Mouse (Mus musculus): ENCODE data around the gene Dclk1. TPM values are rescaled to one million over a fixed set of nuclear protein-coding genes. Genes with fewer than 3 reads are reported as not detected.

Dclk1 gene
- polyA plus RNA-seq, 1 experiment from 2014 or later: 0.01 TPM

DNA sequence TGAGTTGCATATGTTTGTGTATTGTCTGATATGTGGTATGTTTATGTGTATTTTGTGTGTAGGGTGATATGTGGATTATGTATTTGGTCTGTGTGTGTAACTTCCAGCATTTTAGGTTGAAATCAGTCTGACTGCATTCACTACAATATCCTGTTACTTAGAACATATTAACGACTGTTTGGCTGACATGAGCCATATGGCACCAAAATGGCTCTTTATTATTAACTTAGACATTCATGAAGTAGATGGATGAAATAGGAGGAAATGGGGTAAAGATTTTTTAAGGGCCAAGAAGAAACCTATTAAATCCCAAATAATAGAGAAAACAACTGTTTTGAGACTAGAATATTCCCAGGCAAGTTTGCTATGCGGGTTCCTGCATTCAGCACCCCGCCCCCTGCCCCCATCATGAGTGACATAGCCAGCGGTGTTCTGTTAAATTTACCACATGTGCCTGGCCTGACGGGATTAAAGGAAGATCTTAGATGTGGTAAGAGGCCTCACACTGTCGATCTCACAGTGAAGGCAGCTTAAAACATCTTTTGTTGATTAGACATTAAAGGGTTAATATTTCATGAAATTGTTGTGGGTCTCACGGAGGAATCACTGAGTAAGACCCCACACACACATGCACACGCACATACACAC is 178.4 kb downstream of the Dclk1 start:
- H3K79me2 ChIP-seq (ENCODE audit: inconsistent target): no peaks in the 10 kb centered on the region
- no peaks in the 10 kb centered on the region for H3K36me3 ChIP-seq (ENCODE audit: inconsistent target)
- 70% methylated on average over 8 of the region's 8 CpGs for WGBS (ENCODE audit: missing documents)
- H3K27ac ChIP-seq: no peak overlapping the region
- H3K4me3 ChIP-seq (ENCODE audit: inconsistent target): no peak overlapping the region

DNA sequence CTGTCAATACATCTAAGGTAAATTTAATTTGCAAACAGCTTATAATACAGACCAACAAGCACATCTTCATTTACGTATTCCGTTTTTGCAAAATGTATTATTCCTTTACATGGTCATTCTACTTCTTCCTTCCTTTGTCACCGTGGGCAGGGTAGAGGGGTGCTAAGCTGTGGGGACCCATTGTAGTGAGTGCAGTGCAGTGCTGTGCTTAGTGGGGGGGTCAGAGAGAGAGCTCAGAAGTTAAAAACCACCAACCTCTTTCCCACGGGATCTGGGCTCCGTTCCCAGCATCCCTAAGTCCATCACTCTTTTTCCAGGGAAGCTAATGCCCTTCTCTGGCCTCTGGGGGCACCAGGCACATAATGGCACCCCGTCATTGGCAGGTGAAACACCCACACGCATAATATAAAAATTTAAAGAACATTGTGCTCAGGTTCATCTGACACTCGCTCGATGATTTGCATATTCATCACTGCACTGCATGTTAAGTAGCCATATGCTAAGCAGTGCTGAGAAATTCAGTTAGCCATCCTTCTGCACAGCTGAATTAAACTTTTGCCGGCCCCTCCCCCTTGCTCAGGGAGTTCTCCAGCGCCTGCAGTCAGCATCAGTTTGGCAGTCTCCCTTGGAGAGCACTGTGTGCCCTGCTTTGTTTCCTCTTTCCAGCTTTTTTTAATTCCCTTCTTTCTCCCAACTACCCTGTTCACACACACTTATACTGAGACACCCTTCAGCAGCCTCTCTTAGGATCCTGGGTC is 181.7 kb downstream of the Dclk1 start:
- no peaks in the 10 kb centered on the region for H3K79me2 ChIP-seq (ENCODE audit: inconsistent target)
- WGBS (ENCODE audit: missing documents): 48% methylated on average over 11 of the region's 11 CpGs
- no peaks in the 10 kb centered on the region for H3K36me3 ChIP-seq (ENCODE audit: inconsistent target)
- no peak overlapping the region for H3K27ac ChIP-seq
- no peak overlapping the region for H3K4me3 ChIP-seq (ENCODE audit: inconsistent target)

DNA sequence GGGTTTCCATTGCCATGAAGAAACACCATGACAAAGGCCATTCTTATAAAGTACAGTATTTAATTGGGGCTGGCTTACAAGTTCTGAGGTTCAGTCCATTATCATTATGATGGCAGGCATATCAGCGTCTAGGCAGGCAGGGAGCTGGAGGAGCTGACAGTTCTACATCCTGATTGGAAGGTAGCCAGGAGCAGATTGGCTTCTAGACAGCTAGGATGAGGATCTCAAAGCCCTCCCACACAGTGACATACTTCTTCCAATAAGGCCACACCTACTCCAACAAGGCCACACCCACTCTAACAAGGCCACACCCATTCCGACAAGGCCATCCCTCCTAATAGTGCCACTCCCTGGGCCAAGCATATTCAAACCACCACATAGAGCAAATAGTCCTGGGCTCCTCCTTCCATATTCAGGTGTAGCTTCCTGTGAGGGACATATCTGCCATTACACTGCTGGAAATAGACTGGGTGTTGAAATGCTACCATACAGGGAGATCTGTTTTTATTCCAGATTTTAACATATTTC is 187.9 kb downstream of the Dclk1 start:
- Histone ChIP-seq H3K27ac (no peak overlapping the region), H3K79me2 (ENCODE audit: inconsistent target) (no peaks in the 10 kb centered on the region), H3K36me3 (ENCODE audit: inconsistent target) (no peaks in the 10 kb centered on the region), H3K4me3 (ENCODE audit: inconsistent target) (no peak overlapping the region)
- 85% methylated on average over 2 of the region's 2 CpGs for WGBS (ENCODE audit: missing documents)

DNA sequence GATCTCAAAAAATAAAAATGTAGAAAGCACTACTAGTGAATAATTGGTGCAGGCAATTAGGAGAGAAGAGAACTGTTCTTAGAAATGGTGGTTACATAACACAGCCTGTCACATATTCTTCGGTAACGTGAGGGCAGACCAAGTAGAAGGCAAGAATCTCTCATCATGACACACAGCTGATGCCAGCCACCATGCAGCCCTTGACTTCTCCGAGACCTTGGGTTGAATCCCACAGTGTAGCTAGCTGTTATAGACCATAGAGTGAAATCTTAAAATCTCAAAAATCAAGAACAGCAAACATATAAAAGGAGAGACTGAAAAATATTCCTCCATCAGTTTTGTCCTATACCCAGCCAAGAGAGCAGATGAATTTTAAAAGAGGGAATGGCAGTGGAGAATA is 189.1 kb downstream of the Dclk1 start:
- H3K4me3 ChIP-seq (ENCODE audit: inconsistent target): no peak overlapping the region
- no peaks in the 10 kb centered on the region for H3K36me3 ChIP-seq (ENCODE audit: inconsistent target)
- no peaks in the 10 kb centered on the region for H3K79me2 ChIP-seq (ENCODE audit: inconsistent target)
- H3K27ac ChIP-seq: no peak overlapping the region
- 78% methylated on average over 3 of the region's 3 CpGs for WGBS (ENCODE audit: missing documents)

DNA sequence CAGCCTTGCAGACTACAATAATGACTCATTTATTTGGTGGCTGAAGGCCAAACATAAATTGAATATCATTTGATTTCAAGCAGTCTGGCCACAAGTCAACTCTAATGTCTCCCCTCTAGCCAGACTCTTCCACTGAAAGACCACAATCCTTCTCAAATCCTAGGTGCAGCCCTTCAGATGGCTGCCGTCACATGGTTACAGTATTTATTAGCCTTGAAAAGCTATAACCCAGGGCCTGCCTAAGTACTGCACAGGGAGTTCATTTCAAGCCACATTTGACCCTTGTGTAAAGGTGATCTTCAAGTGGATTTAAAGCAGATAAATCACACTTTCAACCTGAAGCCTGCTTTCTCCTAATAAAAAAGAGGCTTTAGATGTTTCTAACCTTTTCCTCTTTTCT is 192.1 kb downstream of the Dclk1 start:
- H3K79me2 ChIP-seq (ENCODE audit: inconsistent target): no peaks in the 10 kb centered on the region
- H3K4me3 ChIP-seq (ENCODE audit: inconsistent target): no peak overlapping the region
- no peaks in the 10 kb centered on the region for H3K36me3 ChIP-seq (ENCODE audit: inconsistent target)
- H3K27ac ChIP-seq: no peak overlapping the region
- 100% methylated on average over 1 of the region's 1 CpGs for WGBS (ENCODE audit: missing documents)

DNA sequence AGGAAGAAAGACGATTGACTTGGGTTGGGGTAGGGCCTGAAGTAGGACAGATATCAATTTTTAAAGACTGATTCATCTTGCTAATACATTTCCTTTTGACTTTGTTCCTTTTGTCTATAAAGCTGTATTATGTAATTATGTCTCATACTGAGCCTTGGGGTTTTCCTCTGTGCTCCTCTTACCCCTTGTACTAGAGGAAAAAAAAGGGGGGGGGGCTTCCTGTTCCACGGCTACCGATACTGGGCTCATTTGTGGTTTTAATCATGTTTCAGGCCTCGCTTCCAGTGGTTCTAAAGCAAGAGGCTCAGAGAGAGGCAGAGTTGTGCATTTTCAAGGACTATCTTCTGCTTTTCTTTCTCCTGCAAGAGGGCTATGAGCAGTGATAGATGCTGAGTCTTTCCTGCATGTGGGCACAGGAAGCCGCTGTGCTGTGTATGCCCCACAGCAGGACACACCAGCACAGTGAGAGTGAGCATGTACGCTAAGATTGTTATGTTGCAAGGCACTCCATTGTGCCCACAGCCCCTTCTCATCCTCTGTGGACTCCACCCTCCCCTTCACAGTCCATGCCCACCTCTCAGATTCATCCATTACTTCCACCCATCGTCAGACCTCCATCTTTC is 196.8 kb downstream of the Dclk1 start:
- 10% methylated on average over 7 of the region's 7 CpGs for WGBS (ENCODE audit: missing documents)
- no peaks in the 10 kb centered on the region for H3K36me3 ChIP-seq (ENCODE audit: inconsistent target)
- no peak overlapping the region for H3K27ac ChIP-seq
- H3K4me3 ChIP-seq (ENCODE audit: inconsistent target): no peak overlapping the region
- no peaks in the 10 kb centered on the region for H3K79me2 ChIP-seq (ENCODE audit: inconsistent target)

DNA sequence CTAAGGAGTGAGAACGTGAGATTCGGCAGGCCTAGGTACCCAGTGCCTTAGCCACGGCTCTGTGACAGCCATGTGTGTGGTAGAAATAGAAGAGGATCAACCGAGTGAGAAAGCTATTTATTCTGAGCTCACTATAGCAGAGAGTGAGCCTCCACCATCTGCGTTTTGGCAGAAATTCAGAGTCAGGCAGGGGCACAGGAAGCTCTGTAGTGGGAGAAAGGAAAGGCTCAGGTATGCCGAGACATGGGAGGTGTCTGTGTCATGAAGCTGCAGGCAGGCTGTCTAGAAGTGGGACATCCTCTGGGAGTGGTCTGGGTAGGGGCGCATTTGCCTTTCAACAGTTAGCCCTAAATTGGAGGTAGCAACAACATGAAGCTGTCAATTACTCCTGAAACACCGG is 198.2 kb downstream of the Dclk1 start:
- no peaks in the 10 kb centered on the region for H3K79me2 ChIP-seq (ENCODE audit: inconsistent target)
- no peaks in the 10 kb centered on the region for H3K36me3 ChIP-seq (ENCODE audit: inconsistent target)
- WGBS (ENCODE audit: missing documents): 48% methylated on average over 8 of the region's 8 CpGs
- H3K4me3 ChIP-seq (ENCODE audit: inconsistent target): no peak overlapping the region
- H3K27ac ChIP-seq: no peak overlapping the region

DNA sequence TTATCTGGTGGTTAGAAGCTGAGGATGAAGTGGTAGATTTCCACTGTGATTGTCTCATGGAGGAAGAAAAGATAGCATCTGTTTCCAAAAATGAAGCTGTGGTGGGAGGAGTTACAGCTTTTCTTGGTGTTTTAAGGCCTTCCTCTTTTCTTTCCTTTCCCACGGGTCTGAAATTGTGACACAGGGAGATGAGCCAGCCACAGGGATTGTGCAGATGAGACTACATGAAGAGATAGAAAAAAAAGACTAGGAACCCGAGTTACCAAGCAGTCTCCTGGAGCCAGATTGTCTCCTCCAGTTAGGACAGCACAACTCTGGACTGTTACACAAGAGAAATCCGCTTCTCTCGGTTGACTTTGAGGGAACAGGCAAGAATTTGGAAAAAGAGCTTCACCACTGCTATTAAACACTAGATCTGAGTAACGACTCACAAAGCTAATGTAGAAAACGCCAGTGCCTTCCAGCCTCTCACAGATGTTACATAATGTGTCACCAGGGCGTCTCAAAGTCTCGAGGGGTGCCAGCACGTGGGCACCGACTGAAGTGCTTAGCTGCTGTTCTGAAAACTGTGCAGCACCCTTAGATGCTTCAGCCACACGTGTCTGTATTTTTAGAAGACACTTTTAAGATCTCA is 200.0 kb downstream of the Dclk1 start:
- H3K4me3 ChIP-seq (ENCODE audit: inconsistent target): no peak overlapping the region

DNA sequence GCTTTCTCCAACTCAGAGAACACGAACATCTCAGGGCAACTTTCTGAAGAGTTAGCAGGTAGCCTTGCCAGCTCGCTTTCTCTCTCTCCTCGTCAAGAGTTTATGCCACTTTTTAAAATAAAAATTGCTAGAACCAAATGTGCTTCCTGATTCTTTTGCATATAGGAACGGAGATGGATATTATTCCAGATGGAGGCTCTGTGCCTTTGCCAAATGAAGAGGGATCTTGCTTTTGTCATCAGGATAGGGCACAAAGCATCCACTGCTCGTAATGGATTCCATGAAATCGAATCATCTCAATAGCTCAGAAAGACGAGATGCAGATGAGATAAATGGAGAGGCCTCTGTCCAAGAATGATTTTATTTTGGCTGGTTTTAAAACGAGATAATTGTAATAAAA is 201.1 kb downstream of the Dclk1 start:
- no peak overlapping the region for H3K27ac ChIP-seq
- H3K36me3 ChIP-seq (ENCODE audit: inconsistent target): no peaks in the 10 kb centered on the region
- no peaks in the 10 kb centered on the region for H3K79me2 ChIP-seq (ENCODE audit: inconsistent target)
- no peak overlapping the region for H3K4me3 ChIP-seq (ENCODE audit: inconsistent target)
- 85% methylated on average over 8 of the region's 8 CpGs for WGBS (ENCODE audit: missing documents)

More for the DNA sequence above, 200.0 kb downstream of the Dclk1 start:
- Histone ChIP-seq H3K36me3 (ENCODE audit: inconsistent target) (no peaks in the 10 kb centered on the region), H3K27ac (no peak overlapping the region), H3K79me2 (ENCODE audit: inconsistent target) (no peaks in the 10 kb centered on the region)
- 66% methylated on average over 11 of the region's 11 CpGs for WGBS (ENCODE audit: missing documents)

DNA sequence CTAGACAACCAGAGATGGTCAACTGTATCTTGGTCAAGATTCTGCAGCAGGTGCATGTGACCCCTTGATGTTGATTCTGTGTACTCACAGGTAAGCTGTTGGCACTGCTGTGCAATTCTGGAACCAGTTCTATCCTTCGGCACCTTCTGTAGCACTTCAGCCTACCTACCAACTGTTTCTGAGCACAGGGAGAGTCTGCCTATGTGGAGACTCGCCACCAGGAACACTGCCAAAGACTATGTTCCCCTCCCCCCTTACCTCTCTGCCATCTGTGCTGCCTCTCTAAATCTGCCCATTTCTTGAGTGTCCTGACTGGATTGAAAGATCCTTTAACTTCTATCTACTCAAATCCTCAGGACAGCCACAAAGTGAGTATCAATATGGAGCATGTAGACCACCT is 201.6 kb downstream of the Dclk1 start:
- H3K27ac ChIP-seq: no peak overlapping the region
- no peaks in the 10 kb centered on the region for H3K79me2 ChIP-seq (ENCODE audit: inconsistent target)
- H3K4me3 ChIP-seq (ENCODE audit: inconsistent target): no peak overlapping the region
- WGBS (ENCODE audit: missing documents): 80% methylated on average over 2 of the region's 2 CpGs
- H3K36me3 ChIP-seq (ENCODE audit: inconsistent target): no peaks in the 10 kb centered on the region

DNA sequence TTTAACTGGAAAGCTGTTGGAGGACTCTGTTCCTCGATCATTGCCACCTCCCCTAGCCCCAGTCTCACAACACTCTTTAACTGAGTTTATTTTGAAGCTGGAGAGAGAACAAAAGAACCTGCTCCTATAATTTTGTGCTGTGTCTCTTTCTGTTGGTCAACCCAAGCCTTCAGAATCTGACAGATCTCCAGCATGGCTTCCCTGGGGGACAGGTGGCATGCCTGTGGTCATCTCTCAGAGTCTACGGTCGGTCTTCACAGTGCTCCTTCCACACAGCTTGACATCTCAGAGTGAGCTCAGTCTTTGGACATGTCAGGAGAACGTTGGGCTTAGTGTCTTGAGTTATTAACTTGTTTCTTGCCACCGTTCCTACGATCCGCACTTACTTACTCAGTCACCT is 204.5 kb downstream of the Dclk1 start:
- 91% methylated on average over 7 of the region's 7 CpGs for WGBS (ENCODE audit: missing documents)

DNA sequence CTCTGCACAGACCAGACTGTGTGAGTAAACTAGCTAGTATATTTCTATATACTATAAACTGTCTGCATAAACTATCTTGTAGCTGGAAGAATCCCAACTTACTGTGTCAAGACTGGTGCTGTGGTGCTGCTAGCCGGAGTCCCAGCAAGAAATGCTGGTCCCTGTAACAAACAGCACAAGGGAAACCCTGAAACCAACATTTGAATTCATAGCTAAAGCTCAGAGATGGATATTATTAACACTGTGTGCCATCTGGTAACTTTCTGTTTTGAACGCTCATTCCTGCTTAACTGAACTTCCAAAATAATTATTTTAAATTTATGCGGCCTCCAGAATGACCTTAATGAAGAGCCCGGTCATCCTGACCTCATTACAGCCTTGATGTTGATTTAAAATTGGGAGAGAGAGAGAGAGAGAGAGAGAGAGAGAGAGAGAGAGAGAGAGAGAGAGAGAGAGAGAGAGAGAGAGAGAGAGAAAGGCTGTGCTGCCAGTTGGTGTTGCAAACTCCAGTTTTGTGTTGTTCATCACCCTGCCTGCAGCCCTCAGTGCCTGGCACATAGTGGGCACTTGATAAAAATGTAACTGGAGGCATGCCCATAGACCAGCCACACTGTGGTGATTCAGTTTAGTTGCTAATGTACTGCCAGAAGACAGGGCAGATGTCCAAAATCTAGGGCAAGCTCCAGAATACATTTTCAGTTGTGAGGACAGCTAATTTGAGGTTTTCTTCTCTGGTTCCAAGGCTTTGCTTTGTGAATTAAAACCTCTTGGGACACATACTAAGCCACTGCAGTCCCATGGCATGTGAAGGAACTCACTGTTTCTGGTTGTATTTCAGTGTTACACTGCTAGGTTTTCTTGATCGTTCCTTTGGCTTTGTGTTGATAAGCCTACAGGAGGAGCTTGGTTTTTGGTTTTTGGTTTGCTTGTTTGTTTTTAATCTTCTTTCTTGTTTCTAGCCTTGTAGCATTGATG is 205.6 kb downstream of the Dclk1 start:
- H3K79me2 ChIP-seq (ENCODE audit: inconsistent target): no peaks in the 10 kb centered on the region
- 89% methylated on average over 3 of the region's 5 CpGs for WGBS (ENCODE audit: missing documents)
- no peaks in the 10 kb centered on the region for H3K36me3 ChIP-seq (ENCODE audit: inconsistent target)
- H3K4me3 ChIP-seq (ENCODE audit: inconsistent target): no peak overlapping the region
- no peak overlapping the region for H3K27ac ChIP-seq

More for the DNA sequence above, 204.5 kb downstream of the Dclk1 start:
- H3K79me2 ChIP-seq (ENCODE audit: inconsistent target): no peaks in the 10 kb centered on the region
- no peak overlapping the region for H3K27ac ChIP-seq
- no peak overlapping the region for H3K4me3 ChIP-seq (ENCODE audit: inconsistent target)
- H3K36me3 ChIP-seq (ENCODE audit: inconsistent target): no peaks in the 10 kb centered on the region

DNA sequence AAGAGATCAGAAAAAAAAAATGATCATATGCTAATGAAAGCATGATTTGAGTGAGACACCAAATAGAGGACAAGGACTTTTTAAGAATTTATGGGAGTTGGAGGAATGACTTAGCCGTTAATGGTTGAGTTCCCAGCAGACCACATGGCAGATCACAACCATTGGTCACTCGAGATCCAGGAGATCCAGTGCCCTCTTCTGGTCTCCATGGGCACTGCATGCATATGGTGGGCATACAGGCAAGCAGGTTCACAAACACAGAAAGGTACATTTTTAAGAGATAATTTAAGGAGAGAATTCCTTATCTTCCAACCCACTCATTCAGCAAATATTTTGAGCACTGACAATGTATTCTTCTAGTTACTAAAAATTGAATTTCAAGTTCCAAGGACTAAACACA is 207.0 kb downstream of the Dclk1 start:
- H3K36me3 ChIP-seq (ENCODE audit: inconsistent target): no peaks in the 10 kb centered on the region
- 80% methylated on average over 2 of the region's 2 CpGs for WGBS (ENCODE audit: missing documents)
- no peak overlapping the region for H3K27ac ChIP-seq

DNA sequence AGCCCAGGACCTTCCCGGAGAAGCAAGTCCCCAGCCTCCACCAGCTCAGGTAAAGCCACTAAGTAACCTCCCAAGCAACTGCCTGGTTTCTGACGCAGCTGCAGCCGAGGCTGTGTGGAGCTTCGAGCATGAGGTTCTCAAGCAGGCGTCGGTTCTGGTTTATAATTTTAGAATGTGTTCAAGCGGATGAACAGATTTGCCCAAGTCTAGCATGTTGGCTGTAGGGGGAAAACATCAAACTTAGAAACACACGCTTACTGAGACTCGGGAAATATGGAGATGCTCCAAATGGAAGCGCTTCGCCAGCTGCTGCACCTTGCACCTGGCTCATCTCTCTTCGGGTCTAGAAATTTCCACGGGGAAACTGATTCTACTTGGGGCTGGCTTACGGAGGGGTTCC is 208.9 kb downstream of the Dclk1 start:
- no peaks in the 10 kb centered on the region for H3K79me2 ChIP-seq (ENCODE audit: inconsistent target)
- no peaks in the 10 kb centered on the region for H3K36me3 ChIP-seq (ENCODE audit: inconsistent target)
- WGBS (ENCODE audit: missing documents): 92% methylated on average over 14 of the region's 14 CpGs
- no peak overlapping the region for H3K27ac ChIP-seq
- no peak overlapping the region for H3K4me3 ChIP-seq (ENCODE audit: inconsistent target)

More for the DNA sequence above, 207.0 kb downstream of the Dclk1 start:
- no peak overlapping the region for H3K4me3 ChIP-seq (ENCODE audit: inconsistent target)
- H3K79me2 ChIP-seq (ENCODE audit: inconsistent target): no peaks in the 10 kb centered on the region
